Mouse (Mus musculus): Measurements from ENCODE around the gene Nav3.
A peak's percentile ranks its signal among the peaks of the same experiment; 100 is the strongest.
"Not testable (repeated sequence)": the region's sequence is repeated elsewhere in the genome, so short reads cannot be mapped to it uniquely, and the experiment has no call there.

The Nav3 gene

DNA sequence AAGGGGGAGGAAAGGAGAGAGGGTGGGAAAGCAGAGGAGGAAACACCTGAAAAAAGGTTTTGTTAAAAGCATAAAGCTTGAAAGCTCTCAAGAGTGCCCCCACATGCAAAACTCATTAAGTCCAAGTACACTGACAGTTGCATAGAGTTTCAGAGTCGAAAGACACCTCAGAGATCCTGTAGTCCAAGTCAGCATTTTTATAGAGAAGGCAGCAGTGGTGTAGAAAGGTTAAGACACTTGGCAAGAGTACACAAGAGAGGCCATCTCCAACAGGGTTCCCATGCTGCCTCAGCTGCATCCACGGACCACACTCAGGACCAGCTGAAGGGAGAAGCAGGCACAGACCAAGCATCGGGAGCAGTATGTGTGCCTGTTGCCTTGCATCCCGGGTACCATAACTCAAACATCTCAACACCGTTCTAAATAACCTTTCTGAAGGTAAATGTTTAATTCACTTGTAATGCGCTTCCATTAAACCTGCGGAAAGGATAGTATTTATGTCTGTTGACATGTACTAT lies 421.4 kb downstream of the Nav3 start:
- DNase-seq, result no peak

DNA sequence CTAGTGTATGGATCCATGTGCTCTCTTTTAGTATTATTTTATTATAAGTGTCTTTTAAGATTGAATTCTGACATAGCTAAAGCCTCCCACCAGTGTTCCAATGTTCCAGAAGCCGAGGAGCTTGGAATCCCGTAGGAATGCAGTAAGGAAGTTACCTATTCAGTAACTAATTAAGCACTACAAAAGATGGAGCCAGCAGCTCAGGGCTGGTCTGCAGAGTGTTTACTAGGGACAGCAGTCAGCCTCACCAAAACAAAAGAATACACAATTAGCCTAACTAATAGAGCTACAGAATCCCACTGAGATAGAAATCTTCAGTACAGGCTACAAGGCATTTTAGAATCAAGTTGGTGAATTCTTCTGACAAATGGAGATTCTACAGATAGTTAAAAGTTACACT lies 431.1 kb downstream of the Nav3 start:
- DNase-seq, result not testable (repeated sequence)

DNA sequence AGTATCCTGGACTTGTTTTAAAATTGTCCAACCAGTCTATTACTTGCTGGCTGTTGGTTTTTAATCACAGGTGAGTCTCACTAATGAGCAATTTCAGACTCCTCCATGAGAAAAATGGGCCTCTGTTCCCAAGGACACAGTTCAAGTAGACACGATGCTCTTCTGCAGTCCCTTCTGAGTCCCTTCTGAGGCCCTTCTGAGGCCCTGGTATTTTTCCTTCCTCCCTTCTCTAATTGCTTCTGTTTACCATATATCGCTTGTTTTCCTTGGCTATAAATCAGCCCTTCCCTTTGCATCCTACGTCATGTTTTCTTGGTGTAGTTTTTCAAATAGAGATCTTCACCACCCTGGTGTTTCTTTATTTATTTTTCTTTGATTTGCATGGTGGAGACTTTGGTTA lies 433.9 kb downstream of the Nav3 start:
- no peak for DNase-seq

DNA sequence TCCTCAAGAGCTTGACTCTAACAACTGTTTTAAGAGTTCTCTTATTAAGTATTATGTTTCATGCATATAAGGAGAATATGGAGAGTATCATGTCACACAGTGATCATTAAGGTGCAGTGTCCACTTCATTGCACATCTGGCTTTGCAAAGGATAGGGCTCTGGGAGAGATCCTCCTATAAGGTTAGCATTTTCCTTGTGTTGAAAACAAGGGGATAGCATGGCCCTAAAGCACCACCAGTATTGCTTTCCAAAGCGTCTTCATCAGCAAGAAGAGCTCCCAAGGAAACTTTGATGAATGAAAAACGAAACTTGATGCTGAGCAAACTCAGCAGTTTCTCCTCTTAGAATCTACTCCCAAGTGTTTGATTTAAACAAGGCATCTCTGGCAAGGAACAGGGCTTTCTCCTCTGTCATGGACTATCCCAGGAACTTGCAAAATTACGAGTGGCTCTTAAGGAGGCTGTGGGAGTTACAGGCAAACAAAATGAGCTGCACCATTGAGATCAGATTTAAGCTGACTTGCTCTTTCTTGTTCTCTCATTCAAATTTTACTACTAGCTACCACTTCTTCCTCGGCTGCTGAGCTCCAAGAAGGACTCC lies 436.6 kb downstream of the Nav3 start:
- DNase-seq, result no peak

DNA sequence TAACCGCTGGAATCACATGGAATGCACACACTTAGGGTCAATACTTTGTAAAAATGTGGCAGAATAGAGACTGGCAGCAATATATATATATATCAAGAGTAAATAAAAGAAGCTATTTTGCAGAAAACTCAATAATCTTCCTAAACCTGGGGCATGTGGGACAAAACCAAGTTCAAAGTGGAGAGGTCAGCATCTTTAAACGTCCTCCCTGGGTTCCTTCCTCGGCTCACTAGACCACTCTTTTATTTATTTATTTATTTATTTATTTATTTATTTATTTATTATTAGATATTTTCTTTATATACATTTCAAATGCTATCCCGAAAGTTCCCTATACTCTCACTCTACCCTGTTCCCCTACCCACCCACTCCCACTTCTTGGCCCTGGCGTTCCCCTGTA lies 454.7 kb downstream of the Nav3 start:
- not testable (repeated sequence) for DNase-seq

DNA sequence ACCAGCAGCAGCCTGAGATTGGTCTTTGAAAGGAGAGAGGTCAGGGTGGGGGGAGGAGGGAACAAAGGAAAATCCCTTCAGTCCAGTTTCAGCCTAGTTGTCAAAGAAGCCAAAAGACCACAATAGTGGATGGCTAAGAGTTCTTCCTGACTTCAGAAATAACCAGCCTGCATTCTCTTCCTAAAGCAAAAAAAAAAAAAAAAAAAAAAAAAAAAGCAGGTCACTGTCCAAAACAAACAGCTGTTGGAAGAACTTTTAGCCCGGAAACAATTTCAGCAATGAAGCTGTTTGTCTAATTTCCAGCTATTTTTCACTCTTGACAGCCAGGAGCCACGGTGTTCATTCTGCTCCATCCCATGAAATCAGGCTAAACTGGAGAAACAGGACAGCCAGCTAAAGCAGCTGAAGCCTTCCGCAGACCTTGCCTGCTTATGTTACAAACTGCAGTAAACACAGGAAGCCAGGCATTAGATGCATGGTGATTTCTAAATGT lies 455.2 kb downstream of the Nav3 start:
- no peak for DNase-seq

DNA sequence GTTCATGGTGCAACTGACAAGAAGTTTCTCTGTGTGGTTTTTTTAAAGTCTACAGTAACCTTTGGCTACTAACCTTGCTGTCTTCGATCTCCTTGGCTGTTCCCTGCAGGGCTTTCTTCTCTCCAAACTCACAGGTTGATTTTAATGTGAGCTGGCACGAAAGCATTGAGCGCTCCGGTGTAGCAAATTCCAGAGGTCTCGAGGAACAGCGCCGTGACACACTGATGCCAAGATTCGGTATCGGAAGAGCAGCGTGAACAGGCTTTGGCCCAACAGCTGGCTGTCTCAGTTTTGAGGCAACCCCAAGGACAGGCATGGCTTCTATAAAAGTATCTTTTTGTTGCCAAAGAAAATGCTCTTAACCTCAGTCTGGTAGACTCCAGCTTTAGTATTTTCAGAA lies 456.1 kb downstream of the Nav3 start:
- no peak for DNase-seq

DNA sequence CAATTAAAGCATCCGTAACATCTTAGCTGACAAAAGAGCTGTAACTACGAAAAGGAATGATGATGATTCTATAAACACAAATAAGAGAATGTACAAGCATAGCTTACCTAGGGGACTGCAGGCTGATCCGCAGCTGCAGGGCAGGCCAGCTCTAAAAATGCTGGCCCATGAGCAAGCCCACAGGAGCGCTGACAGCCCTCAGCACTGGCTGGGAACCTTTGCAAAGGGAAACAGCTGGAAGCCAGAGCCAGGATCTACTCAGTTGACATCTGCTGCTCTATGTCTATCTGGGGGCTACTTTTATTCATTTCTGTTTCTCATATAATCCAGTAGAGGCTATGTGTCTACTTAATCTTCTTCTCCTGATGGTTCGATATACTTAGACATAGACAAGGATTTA lies 461.7 kb downstream of the Nav3 start:
- DNase-seq, result no peak

DNA sequence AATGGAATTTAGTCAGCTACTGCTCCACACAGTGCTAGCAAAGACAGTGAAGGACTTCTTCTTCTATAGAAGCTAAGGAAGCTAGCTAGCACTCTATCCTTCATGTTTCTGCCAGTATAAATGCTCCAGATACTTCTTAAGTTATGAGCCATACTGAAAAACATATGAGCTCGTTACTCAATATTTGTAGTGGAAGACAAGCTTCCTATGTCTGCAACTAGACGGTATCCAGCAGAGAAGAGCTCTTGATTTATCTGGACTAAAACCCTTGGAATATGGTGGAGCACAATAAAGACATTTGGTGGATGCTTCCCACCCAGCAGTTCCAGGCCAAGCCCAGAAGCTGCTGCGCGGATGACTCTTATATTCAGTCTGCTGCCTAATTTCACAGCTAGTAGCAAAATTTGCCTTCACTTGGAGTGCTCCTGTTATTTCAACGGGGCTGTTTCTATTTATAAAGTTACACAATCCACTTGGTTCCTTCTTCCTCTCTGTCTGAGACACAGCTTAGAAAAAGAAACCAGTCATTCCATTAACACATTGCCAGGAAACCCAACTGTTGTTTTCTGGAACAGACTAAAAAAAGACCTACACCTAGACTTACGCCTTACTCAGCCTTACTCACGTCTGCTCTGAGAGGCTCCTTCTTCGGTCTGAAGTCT lies 470.0 kb downstream of the Nav3 start:
- no peak for DNase-seq

DNA sequence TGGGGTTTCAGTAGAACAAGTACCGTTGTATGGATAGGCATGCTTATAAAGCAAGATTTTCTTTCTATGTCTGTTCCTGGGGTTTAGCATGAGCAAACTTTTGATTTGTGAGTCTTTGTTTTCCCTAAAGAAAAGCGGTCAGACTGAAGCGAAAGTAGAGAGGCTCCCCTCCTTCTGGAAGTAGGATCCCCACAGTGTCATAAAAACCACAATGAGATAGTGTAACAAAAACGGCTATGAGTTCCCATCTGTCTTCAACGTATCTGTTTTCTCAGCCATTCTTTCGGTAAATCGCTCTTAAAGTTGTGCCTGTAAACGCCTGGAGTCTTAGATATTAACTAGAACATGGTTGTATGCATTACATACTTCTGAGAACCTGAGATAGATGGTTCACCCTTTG lies 479.7 kb downstream of the Nav3 start:
- no peak for DNase-seq

DNA sequence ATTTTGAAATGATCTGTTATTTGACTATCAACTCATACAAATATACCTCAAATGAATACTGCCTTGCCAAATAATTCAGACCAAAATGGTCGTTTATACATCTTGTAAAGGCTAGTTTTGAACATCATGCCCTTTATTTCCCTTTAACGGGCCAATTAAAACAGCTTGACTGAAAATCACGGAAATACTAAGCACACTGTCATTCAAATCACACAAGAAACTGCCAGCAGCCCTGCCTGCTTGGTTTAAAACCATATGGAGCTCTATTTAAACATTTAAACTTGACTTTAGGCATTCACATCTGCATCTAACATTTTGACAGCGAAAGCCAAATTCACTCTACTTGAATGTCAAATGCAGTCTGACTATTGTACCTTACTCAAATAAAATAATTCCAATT lies 481.8 kb downstream of the Nav3 start:
- no peak for DNase-seq

DNA sequence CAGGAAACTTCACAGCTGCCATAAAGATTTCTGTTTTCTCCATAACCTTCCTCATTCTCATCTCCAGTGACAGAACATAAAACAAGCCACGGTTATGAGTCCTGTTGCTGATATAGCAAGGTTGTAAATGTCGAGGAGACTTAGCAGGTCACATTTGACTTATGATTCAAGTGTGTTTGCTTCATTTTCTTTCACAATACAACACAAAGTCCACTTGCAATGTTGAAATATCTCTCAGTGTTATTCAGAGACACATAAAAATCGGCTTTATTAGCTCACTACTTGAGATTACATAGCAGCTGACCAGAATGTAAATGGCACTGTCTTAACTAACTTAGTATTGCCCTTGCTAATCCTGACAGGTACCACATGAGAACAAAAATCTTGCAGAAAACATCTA lies 482.5 kb downstream of the Nav3 start:
- DNase-seq, result no peak

DNA sequence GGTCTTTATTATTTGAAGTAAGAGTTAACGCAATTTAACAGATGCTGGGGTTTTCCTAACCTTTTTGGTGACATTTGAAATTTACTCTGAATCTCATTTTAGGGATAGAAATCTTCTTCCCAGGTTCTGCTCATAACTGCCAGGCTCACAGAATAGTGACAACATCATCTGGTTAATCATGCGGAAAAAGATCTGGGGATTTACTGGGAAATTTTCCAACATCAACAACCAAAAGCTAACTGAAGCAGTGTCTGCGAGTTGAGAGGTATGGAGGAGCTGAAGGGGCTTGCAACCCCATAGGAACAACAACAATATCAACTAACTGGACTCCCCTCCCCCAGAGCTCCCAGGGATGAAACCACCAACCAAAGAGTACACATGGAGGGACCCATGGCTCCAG lies 505.7 kb downstream of the Nav3 start:
- DNase-seq, result no peak

DNA sequence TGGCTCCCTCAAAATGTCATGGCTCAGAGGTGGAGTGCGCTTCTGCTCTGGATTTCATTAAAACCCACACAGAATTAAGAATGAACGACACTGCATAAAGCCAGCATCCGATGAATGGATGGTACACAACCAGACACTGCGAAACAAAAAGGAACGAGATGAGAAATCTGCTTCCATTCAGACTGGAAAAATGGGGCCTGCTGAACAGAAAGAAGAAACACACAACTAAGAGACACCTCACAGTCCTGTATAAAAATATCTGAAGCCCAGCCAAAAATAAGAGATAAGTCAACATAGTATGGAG lies 526.7 kb downstream of the Nav3 start:
- DNase-seq, result no peak

DNA sequence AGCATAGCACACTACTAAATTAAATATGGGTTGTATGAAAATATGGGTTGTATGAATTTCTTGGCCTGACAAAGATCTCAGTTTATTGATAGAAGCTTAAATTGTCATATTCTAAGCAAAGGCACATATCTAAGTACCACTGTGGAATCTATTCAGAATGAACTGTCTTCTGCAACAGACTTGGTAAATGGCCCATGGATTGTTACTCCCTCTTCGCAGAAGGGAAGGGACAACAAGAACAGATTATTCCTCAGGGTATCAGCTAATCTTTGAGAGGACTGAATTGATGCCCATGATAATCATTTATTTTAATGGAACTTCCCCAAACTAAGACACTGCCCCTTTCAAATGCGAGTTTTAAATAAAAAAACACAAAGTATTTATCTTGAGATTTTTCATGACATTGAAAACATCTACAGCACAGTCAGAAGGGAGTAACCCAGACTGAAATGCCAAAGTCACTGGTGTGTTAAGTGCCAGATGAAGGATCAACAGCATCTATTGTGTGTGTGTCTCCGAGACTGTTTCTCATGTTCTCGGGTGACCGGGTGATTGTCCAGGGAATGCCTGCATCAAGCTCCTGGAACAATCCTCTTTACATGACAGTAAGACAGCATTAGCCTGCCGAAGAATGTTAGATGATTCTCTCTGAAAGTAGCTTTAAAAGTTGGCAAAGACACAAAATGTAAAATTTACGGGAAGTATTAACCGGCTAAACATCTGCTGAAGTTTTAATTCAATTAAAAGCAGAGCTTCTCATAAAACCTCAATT lies 527.3 kb downstream of the Nav3 start:
- no peak for DNase-seq

DNA sequence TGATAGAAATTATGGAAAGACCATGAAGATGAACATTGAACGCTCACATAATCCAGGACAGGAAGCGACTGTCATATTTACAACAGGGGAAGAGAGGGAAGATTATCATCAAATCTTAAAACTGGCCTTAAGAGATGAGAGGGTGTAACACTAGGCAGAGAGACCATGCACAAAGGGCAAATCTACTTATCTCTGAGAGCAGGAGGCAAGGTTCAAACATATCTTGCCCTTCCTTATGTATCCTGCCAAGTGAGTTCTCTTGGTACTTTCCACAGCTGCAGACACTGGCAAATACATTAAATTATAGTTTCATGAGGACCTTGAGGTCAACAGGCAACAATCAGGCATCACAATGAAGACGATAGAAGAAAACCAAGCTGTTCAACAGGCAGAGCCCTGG lies 529.9 kb downstream of the Nav3 start:
- DNase-seq, result no peak

DNA sequence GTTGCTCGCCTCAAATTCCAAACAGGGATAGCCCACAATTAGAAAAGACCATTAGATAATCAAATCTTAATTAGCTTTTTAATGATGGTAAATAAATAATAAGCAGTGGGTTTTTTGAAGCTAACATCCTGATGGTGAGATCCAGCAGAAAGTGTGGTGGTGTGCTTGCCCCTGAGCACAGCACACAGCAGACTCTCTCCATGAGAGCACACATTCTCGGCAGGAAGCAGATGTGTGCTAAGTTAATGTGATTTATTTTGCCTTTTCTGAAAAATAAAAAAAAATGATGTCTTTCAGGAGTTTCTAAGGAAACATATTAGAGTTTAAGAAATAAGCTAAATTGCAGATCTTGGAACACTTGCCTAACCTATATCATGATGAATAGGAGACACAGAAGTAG lies 531.9 kb downstream of the Nav3 start:
- no peak for DNase-seq

DNA sequence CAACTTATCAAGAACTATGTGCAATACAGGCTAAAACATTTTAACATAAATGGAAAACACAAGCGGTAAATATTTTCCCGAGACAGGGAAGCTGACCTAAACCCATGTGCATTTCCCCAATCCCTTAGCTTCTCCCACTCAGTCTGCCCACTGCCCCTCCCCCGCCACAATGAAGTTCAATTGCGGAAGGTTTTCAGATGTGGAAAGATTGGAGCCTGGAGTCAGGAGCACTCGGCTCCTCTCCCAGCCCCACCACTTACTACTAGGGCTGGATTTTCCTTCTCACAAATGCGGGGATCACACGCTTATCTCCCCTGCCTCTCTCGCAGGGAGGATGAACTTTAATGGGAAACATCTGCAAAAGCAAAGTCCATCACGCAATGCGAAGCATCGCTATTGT lies 534.6 kb downstream of the Nav3 start:
- DNase-seq, result no peak

DNA sequence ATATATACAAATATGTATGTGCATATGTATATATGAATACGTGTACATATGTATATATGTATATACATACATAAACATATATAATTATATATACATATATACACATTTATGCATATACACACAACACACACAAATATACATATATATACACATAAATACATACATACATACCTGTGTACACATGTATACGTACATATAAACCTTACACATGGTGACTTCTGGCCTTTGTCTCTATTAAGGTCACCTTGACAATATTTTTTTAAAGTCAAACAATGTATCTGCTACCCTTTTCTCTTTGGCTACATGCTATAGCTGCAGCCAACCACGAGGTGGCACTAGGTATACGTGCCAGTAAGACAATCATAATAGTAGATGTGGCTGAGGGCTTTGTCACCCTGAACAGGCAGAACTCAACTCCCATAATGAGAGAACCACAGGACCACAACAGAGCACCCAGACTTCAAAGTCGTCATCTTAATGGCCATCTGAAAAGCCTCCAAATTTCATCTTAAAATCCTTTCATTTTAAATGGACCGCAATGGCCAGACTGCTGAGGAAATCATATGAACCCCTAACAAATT lies 535.3 kb downstream of the Nav3 start:
- DNase-seq, result peak in 1 of 2 experiments; percentile 2

DNA sequence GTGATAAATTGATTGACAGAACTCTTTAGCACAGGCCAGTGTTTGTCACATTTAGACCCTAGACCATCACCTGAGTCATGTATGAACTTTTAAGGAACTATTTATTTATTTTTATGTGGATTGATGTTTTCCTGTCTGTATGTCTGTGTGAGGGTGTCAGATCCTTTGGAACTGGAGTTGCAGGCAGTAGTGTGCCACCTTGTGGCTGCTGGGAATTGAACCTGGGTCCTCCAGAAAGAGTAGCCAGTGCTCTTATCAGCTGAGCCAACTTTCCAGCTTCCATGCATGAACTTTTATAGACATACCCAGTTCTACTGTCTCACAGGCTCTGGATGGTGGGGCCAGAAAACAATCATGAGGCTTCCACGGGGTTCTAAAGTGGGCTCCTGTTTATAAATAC lies 536.5 kb downstream of the Nav3 start:
- DNase-seq, result no peak

DNA sequence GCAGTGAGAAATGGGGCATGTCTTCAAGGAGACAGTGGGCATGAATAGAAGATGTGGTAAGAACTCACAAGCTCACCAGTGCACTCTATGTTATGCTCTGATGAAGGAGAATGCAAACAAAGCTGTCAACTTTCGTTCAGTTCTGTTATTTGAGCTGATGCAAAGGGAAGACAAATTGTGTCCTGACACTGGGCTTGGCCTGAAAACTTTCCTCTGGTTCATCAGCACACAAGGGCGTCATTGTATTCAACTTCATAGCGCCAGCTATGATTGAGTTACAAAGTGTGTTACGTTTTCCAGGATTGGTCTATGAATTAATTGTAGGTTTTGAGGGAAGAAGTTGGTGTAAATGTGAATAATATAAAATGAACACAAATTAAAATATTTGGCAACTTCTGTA lies 548.8 kb downstream of the Nav3 start:
- DNase-seq, result no peak

DNA sequence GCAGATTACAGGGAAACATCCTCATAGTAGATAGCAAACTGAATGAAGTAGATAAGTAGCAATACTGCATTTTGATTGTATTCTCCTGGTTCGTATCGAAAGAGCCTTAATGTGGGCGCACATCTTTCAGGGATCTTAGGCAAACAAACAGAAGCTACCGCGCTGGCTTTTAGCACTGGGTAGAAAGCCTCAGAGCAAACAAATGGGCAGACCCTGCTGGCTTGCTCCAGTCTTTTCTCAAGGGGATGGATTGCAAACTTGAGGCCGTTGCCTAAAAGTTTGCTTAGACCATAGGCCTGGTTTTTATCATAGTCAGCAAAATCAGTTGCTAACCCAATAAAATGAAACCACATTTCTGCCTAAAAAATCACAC lies 549.6 kb downstream of the Nav3 start:
- DNase-seq, result no peak

DNA sequence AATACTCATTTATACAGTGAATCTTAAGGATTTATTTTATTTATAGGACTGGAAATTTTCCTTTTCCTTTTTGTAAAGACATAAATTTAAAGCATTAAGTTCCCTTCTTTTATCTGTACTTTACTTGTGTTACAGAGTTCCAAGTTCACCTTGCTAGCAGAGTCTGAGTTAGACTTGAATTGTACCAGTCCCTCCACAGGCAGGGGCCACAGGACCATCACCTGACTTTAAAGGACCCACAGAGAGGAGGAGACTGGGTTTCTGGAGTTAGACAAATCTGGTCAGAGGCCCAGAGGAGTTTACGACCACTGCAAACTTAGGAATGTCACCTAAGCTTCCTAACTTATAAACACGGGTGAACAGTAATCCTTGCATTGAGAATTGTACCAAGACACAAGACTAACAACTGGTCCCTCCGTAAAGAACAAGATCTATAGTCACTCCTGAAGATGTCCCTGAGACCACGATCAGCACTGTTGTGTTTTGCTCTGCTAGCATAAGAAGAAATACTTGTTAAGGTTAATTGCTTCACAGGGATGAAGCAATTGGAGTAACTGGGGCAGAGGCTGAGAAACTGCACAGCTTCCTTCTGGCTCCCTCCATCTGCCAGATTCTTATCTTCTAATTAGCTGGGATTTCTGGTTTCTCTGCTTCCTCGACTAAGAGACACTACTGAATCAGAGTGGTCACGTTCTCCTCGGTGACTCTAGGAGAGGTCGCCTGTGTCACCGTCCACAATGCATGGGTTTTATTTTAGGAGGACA lies 550.2 kb downstream of the Nav3 start:
- no peak for DNase-seq

Measured in thymus, postnatal 36 days (tissue).